Mouse (Mus musculus) Muller cell, postnatal 12 days (primary cell): ENCODE data around the gene Mospd3.
A peak's percentile ranks its signal among the peaks of the same experiment; 100 is the strongest.

Experiments used
- DNase-seq: peaks from one replicate; pipeline ENCODE4 v3.0.0-alpha.2; 2015; ENCODE audit errors: inconsistent ontology term

Gene Mospd3

GRCm38 (mm10) chr5:137574470-137574901 is 26.4 kb downstream of the Mospd3 start:
- peak; percentile 42 for DNase-seq

DNA sequence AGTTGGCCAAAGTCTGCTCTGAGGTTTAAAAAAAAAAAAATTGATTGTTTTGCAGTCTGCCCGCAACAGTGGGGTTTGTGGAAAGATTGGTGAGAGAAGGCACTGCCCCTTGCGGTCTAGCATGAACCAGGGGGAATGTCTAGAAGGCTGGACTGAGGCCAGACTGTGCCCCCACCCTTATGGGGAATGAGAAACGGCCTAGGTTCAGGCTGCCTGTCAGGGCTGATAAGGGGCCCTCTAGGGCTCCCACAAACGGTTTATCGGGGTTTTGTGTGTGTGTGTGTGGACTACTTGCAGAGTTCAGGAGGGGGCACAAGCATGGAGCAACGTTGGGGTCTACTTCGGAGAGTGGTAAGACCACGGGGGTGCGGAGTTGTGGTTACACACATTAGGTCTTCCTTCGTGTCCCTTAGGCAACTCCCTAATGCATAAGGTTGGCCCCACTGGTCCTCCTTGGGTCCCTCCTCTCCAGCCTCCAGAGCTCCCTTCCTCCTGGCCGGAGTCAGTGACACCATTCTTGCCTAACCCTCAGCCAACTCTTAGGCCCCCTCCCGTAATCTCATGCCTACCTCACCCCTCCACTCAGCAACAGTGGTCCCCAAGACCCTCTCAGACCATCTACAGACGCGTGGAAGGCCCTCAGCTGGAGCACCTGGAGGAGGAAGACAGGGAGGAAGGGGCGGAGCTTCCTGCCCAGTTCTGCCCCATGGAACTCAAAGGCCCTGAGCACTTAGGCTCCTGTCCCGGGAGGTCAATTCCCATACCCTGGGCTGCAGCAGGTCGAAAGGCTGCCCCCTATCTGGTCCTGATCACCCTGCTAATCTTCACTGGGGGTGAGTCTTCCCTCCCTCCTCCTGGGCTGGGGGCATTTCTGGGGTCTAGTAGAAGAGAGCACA is 29.9 kb downstream of the Mospd3 start:
- no peak for DNase-seq

- no peak for DNase-seq
Measured at GRCm38 (mm10) chr5:137570181-137570580, 30.7 kb downstream of the Mospd3 start.

DNA sequence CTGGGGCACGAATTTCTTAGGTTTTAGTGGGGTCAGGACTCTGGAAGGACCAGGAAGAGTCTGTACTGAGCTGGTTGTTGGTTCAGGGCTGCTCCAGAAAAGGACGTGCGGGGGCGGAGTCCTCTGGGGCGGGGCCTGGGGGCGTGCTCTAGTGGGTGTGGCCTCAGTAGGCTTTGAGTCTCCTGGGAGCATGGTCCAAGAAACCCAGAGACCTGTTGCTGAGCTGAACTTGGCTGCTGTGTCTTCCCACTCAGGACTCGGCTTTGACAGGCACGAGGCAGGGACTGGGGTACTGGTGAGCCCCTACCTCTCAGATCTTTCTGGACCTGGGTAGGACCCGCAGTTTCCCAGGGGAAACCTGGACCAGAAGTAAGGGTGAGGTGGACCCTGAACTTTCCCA is 31.2 kb downstream of the Mospd3 start, which contains the start of gene Tfr2:
Gene Tfr2, plus strand, starts transcription at position 176 of the 400 bp plus-strand sequence.
- no peak for DNase-seq

- DNase-seq = no peak
Measured at GRCm38 (mm10) chr5:137569031-137569430, 31.8 kb downstream of the Mospd3 start.

- DNase-seq = no peak
Measured at GRCm38 (mm10) chr5:137568223-137568798, 32.5 kb downstream of the Mospd3 start.

- no peak for DNase-seq
Measured at GRCm38 (mm10) chr5:137566416-137566815, 34.4 kb downstream of the Mospd3 start.

DNA sequence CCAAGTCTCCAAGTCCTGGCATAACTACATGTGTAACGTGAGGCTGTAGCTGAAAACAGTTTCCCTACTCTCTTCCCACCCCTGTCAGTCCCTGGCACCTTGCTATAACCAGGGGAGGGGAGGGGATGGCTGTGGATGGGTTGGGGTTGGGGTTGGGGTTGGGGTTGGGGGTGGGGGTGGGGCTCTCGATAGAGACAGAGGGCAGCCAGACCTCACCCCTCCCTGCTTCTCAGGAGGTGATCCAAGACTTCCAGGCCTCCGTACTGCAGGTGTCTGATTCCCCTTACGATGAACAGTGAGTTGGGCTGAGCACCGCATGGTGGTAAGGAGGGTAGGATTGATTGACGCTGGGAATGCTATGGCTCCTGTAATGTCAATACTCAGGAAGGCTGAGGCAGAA is 35.1 kb downstream of the Mospd3 start:
- no peak for DNase-seq

GRCm38 (mm10) chr5:137562965-137563364 is 37.9 kb downstream of the Mospd3 start:
- DNase-seq = no peak

- no peak for DNase-seq
Measured at GRCm38 (mm10) chr5:137561556-137561955, 39.3 kb downstream of the Mospd3 start.

GRCm38 (mm10) chr5:137553898-137554297 is 47.0 kb downstream of the Mospd3 start:
- DNase-seq = no peak

DNA sequence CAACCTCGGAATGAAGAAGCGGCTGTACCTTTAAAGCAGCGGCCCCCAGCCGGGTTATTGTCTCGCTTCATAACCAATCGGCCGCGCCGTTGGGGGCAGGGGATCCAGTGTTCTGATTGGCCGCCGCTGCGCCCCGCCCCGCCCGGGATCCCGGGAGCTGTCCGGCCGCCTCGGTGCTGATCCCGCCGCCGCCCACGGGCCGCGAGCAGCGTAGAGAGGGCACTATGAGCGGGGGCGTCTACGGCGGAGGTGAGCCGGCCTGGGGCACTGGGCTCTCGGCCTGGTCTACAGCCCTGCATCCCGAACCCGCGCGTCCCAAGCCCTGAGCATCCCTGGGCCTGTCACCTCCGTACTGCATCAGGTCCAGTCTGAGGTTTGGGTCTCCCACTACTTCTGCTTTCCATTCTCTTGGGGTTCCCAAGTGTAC is 47.4 kb downstream of the Mospd3 start, which contains the start of gene Actl6b:
Gene Actl6b, plus strand, starts transcription at position 107 of the 427 bp plus-strand sequence.
- DNase-seq = peak; percentile 82

DNA sequence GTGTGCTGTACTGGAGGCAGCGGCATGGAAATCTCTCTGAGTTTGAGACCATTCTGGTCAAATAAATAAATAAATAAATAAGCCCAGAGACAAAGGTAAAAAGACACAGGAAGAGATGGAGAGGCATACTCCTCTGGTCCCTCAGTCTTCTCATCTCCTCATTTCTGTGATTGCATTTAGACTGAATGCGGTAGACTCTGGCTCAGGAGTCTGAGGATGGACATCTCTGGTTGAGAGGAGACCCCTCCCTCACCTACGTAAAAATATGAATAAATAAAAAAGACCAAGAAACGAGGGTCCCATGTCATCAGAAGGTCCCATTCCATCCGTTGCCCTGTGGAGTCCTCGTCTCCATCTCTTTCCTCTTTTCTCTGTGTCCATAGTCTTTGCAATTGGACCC is 47.9 kb downstream of the Mospd3 start:
- DNase-seq = no peak

DNA sequence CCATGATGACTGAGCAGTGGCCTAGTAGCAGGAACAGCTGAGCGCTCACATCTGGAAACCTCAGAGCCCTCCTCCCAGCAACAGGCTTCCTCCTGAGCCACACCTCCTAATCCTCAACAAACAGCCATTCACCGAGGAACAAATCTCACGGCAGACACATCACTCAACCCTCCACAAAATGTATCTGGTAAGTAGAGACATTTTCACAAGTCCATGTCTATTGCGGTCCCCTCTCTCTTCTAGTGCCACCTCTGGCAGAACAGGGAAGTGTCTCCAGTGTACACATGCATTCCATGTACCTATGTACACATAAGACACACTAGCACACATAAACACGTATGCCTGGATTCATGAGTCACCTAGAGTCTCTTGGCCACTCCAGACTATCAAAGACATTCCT is 49.7 kb downstream of the Mospd3 start:
- no peak for DNase-seq

DNA sequence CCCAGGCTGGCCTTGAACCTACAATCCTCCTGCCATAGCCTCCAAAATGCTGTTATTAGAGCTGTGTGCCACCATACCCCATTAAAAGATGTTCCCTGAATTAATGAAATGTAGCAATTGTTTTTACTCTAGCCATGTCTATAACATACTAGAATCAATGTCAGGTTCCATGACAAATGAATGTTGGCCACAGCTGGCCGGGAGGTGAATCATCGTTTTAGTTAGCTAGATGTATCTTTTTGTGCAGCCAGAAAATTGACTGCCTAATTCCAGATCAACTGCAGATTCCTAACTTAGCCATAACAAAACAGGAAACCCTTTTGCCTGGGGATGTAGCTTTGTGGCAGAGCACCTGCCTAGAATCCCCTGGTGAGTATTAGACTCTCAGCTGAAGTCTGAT is 51.0 kb downstream of the Mospd3 start:
- no peak for DNase-seq
